ENCODE assay signal across 17 mouse cellular contexts in the genomic region with DNA sequence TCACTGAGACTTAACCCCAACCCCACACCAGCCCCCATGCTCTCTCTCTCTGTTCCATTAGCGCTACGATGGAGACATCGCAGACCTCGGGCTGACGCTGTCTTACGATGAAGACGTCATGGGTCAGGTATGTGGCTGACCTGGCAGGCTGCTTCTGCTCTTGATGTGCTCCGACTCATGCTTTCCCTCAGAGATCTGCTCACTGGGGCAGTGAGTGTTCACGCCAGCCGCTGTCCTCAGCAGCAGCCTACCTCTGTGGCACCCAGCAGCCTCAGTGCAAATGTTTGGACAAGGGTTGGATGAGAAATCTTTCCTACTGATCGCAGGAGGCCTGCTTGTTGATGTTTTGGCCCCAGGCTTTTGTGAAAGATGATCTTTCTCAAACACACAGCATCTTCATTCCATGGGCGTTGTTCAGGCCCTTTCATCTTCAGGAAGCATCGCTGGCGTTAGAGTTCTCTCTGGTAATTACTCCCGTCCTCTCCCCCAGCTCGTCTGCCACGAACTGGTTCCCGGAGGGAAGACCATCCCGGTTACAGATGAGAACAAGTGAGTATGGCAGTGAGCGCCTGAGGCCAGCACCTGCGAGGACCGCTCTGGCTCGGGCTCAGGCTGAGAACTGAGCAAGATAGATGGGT. TPM values are rescaled to one million over a fixed set of nuclear protein-coding genes. Genes with fewer than 3 reads are reported as not detected.
A peak's percentile ranks its signal among the peaks of the same experiment; 100 is the strongest.
DNase-seq lines count a peak whose midpoint lies in the region; ATAC-seq lines count a peak whose summit lies in the region.
"Had no signal": no experiment of that assay in that cellular context is flagged by ENCODE, and none has a peak within 500 bp of the region (broad histone marks: within the 10 kb centered on the region; RNA-seq: fewer than 3 reads in every experiment).

No protein-coding gene starts in this region.

- no peak for ATAC-seq in heart, embryonic 12.5 days (ENCODE audit: insufficient number of reproducible peaks, low FRiP score)
- peak; percentile 56; the same call in 1 of the 2 replicates for ATAC-seq in embryonic facial prominence, embryonic 14.5 days (ENCODE audit: low read depth)
- ATAC-seq in activated CD4-positive, CD25-positive, alpha-beta regulatory T cell, adult 4 months = no peak
- ATAC-seq: CD4-positive, CD25-positive, alpha-beta regulatory T cell, adult 4 months had no signal

- 0 out of 2 replicates have a peak overlapping the region, but pooled peaks have one; percentile 37 for H3K27ac ChIP-seq in heart, embryonic 12.5 days (ENCODE audit: poor library complexity, severe bottlenecking)
- H3K27ac ChIP-seq in embryonic facial prominence, embryonic 14.5 days (replicated peaks; ENCODE audit: low read depth, low read length) = no peak overlapping the region
- H3K27ac ChIP-seq: embryonic facial prominence, embryonic 13.5 days; forebrain, embryonic 12.5 days; heart, adult 2 months; hindbrain, embryonic 14.5 days; liver, embryonic 13.5 days; neural tube, embryonic 13.5 days had no signal

- no peak overlapping the region for H3K4me3 ChIP-seq in heart, embryonic 12.5 days
- H3K4me3 ChIP-seq in embryonic facial prominence, embryonic 14.5 days (ENCODE audit: low read depth, low read length) = no peak overlapping the region
- H3K4me3 ChIP-seq: embryonic facial prominence, embryonic 13.5 days; forebrain, embryonic 12.5 days; heart, adult 2 months; liver, embryonic 13.5 days; neural tube, embryonic 13.5 days had no signal

- H3K4me2 ChIP-seq in heart, embryonic 12.5 days = no peak overlapping the region
- no peak overlapping the region for H3K4me2 ChIP-seq in embryonic facial prominence, embryonic 14.5 days (ENCODE audit: low read depth, low read length)
- H3K4me2 ChIP-seq: embryonic facial prominence, embryonic 13.5 days; forebrain, embryonic 12.5 days; hindbrain, embryonic 14.5 days; liver, embryonic 13.5 days; neural tube, embryonic 13.5 days had no signal

- no peaks in the 10 kb centered on the region for H3K9me3 ChIP-seq in heart, embryonic 12.5 days (replicated peaks)
- H3K9me3 ChIP-seq in embryonic facial prominence, embryonic 14.5 days (ENCODE audit: control insufficient read depth, low read length) = no peaks in the 10 kb centered on the region
- H3K9me3 ChIP-seq: embryonic facial prominence, embryonic 13.5 days; forebrain, embryonic 12.5 days; liver, embryonic 13.5 days; neural tube, embryonic 13.5 days had no signal

- no peak overlapping the region for H3K9ac ChIP-seq in heart, embryonic 12.5 days
- H3K9ac ChIP-seq in embryonic facial prominence, embryonic 14.5 days (ENCODE audit: low read depth, low read length) = no peak overlapping the region
- H3K9ac ChIP-seq: forebrain, embryonic 12.5 days; hindbrain, embryonic 14.5 days; liver, embryonic 13.5 days; neural tube, embryonic 13.5 days had no signal

- no peak for DNase-seq in heart, postnatal 4 days
- DNase-seq in NIH3T3 (ENCODE audit: low read depth) (peak; percentile 73), liver (no peak)
- DNase-seq in embryonic facial prominence, embryonic 14.5 days (ENCODE audit: low spot score) = peak; percentile 51
- peak; percentile 32 for DNase-seq in lung, postnatal 14 days
- no peak for DNase-seq in right cerebral cortex, postnatal 4 days
- DNase-seq: cerebellum, adult 2 months; liver, embryonic 13.5 days; spleen, adult 18-20 months had no signal

- peaks cover 90% of the 10 kb centered on the region for H3K36me3 ChIP-seq in heart, embryonic 12.5 days
- H3K36me3 ChIP-seq in embryonic facial prominence, embryonic 14.5 days (ENCODE audit: control insufficient read depth, insufficient read depth, low read length) = peaks cover 100% of the 10 kb centered on the region

- H3K4me1 ChIP-seq in heart, embryonic 12.5 days (replicated peaks) = peaks cover 22% of the 10 kb centered on the region
- no peaks in the 10 kb centered on the region for H3K4me1 ChIP-seq in embryonic facial prominence, embryonic 14.5 days (ENCODE audit: control insufficient read depth, insufficient read depth, low read length)
- H3K4me1 ChIP-seq: embryonic facial prominence, embryonic 13.5 days; forebrain, embryonic 12.5 days; neural tube, embryonic 13.5 days had no signal

- WGBS in heart, embryonic 12.5 days = 74% methylated on average over 23 of the region's 23 CpGs
- WGBS in embryonic facial prominence, embryonic 14.5 days = 68% methylated on average over 23 of the region's 23 CpGs

- no peaks in the 10 kb centered on the region for H3K27me3 ChIP-seq in heart, embryonic 12.5 days (replicated peaks)
- H3K27me3 ChIP-seq in embryonic facial prominence, embryonic 14.5 days (replicated peaks; ENCODE audit: control insufficient read depth, insufficient read depth, low read length) = no peaks in the 10 kb centered on the region
- H3K27me3 ChIP-seq: embryonic facial prominence, embryonic 13.5 days; forebrain, embryonic 12.5 days; liver, embryonic 13.5 days; neural tube, embryonic 13.5 days had no signal

RNA-seq across cellular contexts. Expression of a gene that starts 31.4 kb away (rescaled TPM):
- 27.8 and 29.2 TPM in 2 replicates for polyA plus RNA-seq in heart, embryonic 12.5 days (2016; fragmentation: Nextera tagmentation; extraction: Ambion mirVana)
- total RNA-seq in heart, postnatal 4 days (2021) = 10 to 100 TPM; 12.8 to 12.9 TPM
- 26.1 and 30.8 TPM in 2 replicates for polyA plus RNA-seq in embryonic facial prominence, embryonic 14.5 days (2014; fragmentation: Nextera tagmentation; extraction: Ambion mirVana)
- polyA plus RNA-seq in activated CD4-positive, CD25-positive, alpha-beta regulatory T cell, adult 4 months (2017; shearing (Covaris generic)) = 1 to 10 TPM; 4.0 to 5.3 TPM

RNA-seq across cellular contexts. Expression of a gene that starts 31.6 kb away (rescaled TPM):
- polyA plus RNA-seq in heart, embryonic 12.5 days (2016; fragmentation: Nextera tagmentation; extraction: Ambion mirVana) = 23.3 and 24.3 TPM in 2 replicates
- 10 to 100 TPM; 14.8 to 18.2 TPM for total RNA-seq in heart, postnatal 4 days (2021)
- 42.6 and 48.2 TPM in 2 replicates for polyA plus RNA-seq in embryonic facial prominence, embryonic 14.5 days (2014; fragmentation: Nextera tagmentation; extraction: Ambion mirVana)
- 10 to 100 TPM; 14.7 to 18.0 TPM for polyA plus RNA-seq in activated CD4-positive, CD25-positive, alpha-beta regulatory T cell, adult 4 months (2017; shearing (Covaris generic))

RNA-seq across cellular contexts. Expression of a gene that starts 32.1 kb away (rescaled TPM):
- polyA plus RNA-seq in heart, embryonic 12.5 days (2016; fragmentation: Nextera tagmentation; extraction: Ambion mirVana) = 57.0 and 63.3 TPM in 2 replicates
- total RNA-seq in heart, postnatal 4 days (2021) = 10 to 100 TPM; 74.3 to 76.3 TPM
- 44.5 and 47.5 TPM in 2 replicates for polyA plus RNA-seq in embryonic facial prominence, embryonic 14.5 days (2014; fragmentation: Nextera tagmentation; extraction: Ambion mirVana)
- 10 to 100 TPM; 20.5 to 28.7 TPM for polyA plus RNA-seq in activated CD4-positive, CD25-positive, alpha-beta regulatory T cell, adult 4 months (2017; shearing (Covaris generic))

RNA-seq across cellular contexts. Expression of a gene that starts 32.2 kb away (rescaled TPM):
- 108 and 111 TPM in 2 replicates for polyA plus RNA-seq in heart, embryonic 12.5 days (2016; fragmentation: Nextera tagmentation; extraction: Ambion mirVana)
- 10 to 100 TPM; 76.1 to 80.1 TPM for total RNA-seq in heart, postnatal 4 days (2021)
- polyA plus RNA-seq in embryonic facial prominence, embryonic 14.5 days (2014; fragmentation: Nextera tagmentation; extraction: Ambion mirVana) = 111 and 115 TPM in 2 replicates
- polyA plus RNA-seq in activated CD4-positive, CD25-positive, alpha-beta regulatory T cell, adult 4 months (2017; shearing (Covaris generic)) = 10 to 100 TPM; 54.7 to 70.7 TPM

Comparison
In these comparisons a context has a peak if more than half of its experiments do, and no peak if none do; other contexts are left out.
1. DNase-seq: peak in NIH3T3 (single experiment), embryonic facial prominence, embryonic 14.5 days (single experiment) and lung, postnatal 14 days (single experiment); none in heart, postnatal 4 days (single experiment), liver (single experiment) and right cerebral cortex, postnatal 4 days (single experiment).